Mouse (Mus musculus) erythroblast, embryonic 14.5 days (primary cell): ENCODE data around the gene Runx2. TPM values are rescaled to one million over a fixed set of nuclear protein-coding genes. Genes with fewer than 3 reads are reported as not detected.

Experiments used
- H3K27me3 ChIP-seq: 2 replicates; pipeline ENCODE4 v1.6.1; 2012; ENCODE audit warnings: inconsistent platforms; ENCODE audit not compliant: control insufficient read depth
- H3K36me3 ChIP-seq: 2 replicates; pipeline ENCODE4 v1.6.1; 2012; ENCODE audit warnings: mild to moderate bottlenecking, inconsistent platforms; ENCODE audit not compliant: control insufficient read depth
- H3K4me1 ChIP-seq: 2 replicates; pipeline ENCODE4 v1.6.1; 2012; ENCODE audit warnings: inconsistent platforms; ENCODE audit not compliant: control insufficient read depth
- H3K4me3 ChIP-seq: replicated peaks from 2 replicates; pipeline ENCODE3; 2012; ENCODE audit warnings: moderate library complexity, mild to moderate bottlenecking, inconsistent platforms
- H3K9me3 ChIP-seq: 2 replicates; pipeline ENCODE4 v1.6.1; 2012; ENCODE audit warnings: low read length, inconsistent platforms, mixed read lengths; ENCODE audit not compliant: control insufficient read depth
- GATA1 ChIP-seq: IDR thresholded peaks from 2 replicates; pipeline ENCODE4 v1.6.1; 2012; ENCODE audit warnings: low read length, inconsistent platforms, mixed read lengths
- TAL1 ChIP-seq: IDR thresholded peaks from 3 replicates; pipeline ENCODE4 v1.6.1; 2012; ENCODE audit warnings: low read length, inconsistent platforms, mixed read lengths
- polyA plus RNA-seq: library from polyadenylated mRNA; stranded (reverse); fragments of >175 nt; gene quantifications from 2 replicates; pipeline ENCODE4 v1.2.3, GENCODE M21; 2012

The Runx2 gene
- polyA plus RNA-seq, 1 experiment: 0.05 TPM

DNA sequence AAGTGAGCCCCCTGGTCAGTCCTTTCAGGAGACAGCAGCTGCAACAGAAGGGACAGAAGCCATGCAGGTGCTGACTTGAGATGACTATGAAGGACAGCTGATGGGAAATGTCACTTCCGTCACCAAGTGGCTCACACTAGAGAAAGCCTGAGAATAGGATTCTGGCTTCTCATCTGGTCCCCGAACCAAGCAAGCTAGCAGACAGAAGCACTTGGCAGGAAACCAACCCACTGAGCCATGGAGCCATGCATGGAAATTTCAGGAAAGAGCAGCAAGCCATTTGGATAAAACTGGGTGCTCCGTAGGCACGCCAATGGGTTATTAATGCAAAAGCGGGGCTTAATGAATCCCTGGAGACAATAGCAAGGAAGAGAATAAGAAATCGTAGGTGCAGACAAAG lies 166.7 kb downstream of the Runx2 start:
- H3K4me1 ChIP-seq: no peaks in the 10 kb centered on the region
- H3K36me3 ChIP-seq: no peaks in the 10 kb centered on the region
- TF ChIP-seq GATA1 (no peak), TAL1 (no peak)
- no peaks in the 10 kb centered on the region for H3K27me3 ChIP-seq
- H3K4me3 ChIP-seq: no peak overlapping the region
- no peaks in the 10 kb centered on the region for H3K9me3 ChIP-seq

DNA sequence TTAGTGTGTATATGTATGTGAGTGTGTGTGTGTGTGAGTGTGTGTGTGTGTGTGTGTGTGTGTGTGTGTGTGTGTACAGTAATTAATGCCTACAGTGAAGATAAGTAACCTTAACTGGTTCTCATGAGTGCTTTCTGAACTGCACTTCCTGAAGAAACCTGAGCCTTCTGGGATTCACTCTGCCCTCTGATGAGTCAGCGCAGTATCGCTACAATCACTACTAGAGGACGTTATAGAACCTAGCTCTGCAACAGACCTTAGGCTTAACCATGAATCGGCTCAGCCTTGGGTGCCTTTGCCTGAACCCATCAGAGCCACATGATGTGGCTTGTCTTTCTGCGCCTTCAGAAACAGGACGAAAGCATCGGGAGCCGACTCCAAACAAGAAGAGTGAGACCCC lies 169.5 kb downstream of the Runx2 start:
- no peak for TF ChIP-seq TAL1
- TF ChIP-seq GATA1: no peak
- Histone ChIP-seq H3K27me3 (no peaks in the 10 kb centered on the region), H3K4me1 (no peaks in the 10 kb centered on the region), H3K9me3 (no peaks in the 10 kb centered on the region), H3K4me3 (no peak overlapping the region), H3K36me3 (no peaks in the 10 kb centered on the region)

DNA sequence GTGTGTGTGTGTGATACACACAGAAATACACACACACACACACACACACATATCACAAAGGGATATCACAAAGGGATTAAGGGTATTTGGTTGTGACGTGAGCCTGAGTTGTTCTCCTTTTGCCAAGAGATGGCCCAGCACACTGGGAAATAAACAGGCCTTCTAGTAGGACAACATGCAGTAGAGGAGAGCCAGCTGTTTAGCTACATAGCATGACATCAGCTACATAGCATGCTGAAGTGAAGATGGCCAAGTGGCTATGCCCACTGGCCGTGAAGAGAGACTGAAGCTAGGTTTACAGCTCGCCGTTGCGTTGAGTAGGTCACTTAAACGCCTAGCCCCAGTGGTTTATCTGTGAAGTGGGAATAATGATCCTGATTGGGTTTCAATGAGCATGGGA lies 171.3 kb downstream of the Runx2 start:
- H3K4me3 ChIP-seq: no peak overlapping the region
- H3K4me1 ChIP-seq: peaks cover 5% of the 10 kb centered on the region
- H3K27me3 ChIP-seq: no peaks in the 10 kb centered on the region
- no peak for TF ChIP-seq GATA1
- TF ChIP-seq TAL1: no peak
- no peaks in the 10 kb centered on the region for H3K9me3 ChIP-seq
- no peaks in the 10 kb centered on the region for H3K36me3 ChIP-seq

DNA sequence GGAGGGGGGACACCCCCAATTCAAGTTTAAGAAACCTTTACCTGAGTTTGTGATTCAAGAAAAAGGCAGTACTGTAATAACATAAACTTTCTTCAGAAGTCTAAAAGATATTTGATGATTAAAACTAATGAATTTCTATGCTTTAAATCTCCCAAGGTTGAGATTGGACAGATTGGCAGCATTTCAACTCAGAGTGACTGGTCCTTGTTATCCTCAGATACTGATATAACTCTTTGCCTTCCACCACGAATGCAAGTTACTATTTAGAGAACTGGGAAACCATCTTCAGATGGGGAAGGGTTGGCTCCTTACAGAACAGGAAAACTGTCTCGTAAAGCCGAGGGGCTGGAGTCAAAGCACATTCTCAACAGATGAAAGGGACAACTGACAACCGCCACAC lies 172.5 kb downstream of the Runx2 start:
- no peaks in the 10 kb centered on the region for H3K9me3 ChIP-seq
- no peak for TF ChIP-seq GATA1
- no peak for TF ChIP-seq TAL1
- peaks cover 5% of the 10 kb centered on the region for H3K4me1 ChIP-seq

DNA sequence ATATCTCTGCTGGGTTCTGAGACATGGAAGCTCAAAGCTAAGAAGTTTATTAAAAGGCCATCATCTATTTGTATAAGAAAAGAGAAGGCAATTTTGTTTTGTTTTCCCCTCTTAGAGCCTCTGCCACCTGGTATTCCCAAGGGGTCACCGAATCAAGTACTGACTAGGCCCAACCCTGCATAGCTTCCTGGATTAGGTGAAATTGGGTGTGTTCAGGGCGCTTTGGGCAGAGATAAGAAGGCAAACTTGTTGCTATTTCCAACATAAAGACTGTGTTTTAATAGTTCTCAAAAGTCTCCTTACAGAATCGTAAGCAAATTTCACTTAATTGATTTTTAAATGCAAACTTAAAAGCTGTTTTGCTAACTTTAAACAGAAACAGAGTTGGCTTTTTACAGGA lies 173.7 kb downstream of the Runx2 start:
- H3K4me1 ChIP-seq: peaks cover 5% of the 10 kb centered on the region
- no peaks in the 10 kb centered on the region for H3K36me3 ChIP-seq
- no peaks in the 10 kb centered on the region for H3K27me3 ChIP-seq
- no peak overlapping the region for H3K4me3 ChIP-seq
- H3K9me3 ChIP-seq: no peaks in the 10 kb centered on the region
- TF ChIP-seq GATA1: no peak
- TF ChIP-seq TAL1: no peak

More for the DNA sequence above, 172.5 kb downstream of the Runx2 start:
- H3K4me3 ChIP-seq: no peak overlapping the region
- H3K36me3 ChIP-seq: no peaks in the 10 kb centered on the region
- no peaks in the 10 kb centered on the region for H3K27me3 ChIP-seq

DNA sequence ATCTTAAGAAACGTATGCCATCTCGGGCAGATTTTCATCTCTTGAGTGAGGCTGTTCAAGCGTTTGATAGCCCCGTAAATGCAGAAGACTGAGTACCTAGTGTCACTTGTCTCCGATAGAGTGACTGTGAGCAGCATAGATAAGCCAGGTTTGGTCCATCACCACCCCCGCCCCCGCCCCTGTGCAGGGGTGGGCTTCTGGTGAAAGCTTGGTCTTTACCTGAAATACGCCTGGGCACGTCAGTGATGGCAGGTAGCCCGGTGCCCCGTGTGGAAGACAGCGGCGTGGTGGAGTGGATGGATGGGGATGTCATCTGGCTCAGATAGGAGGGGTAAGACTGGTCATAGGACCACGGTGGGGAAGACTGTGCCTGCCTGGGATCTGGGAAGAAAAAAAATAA lies 175.2 kb downstream of the Runx2 start:
- no peak overlapping the region for H3K4me3 ChIP-seq
- no peaks in the 10 kb centered on the region for H3K27me3 ChIP-seq
- peaks cover 5% of the 10 kb centered on the region for H3K4me1 ChIP-seq
- no peaks in the 10 kb centered on the region for H3K36me3 ChIP-seq
- TF ChIP-seq TAL1: no peak
- TF ChIP-seq GATA1: no peak
- H3K9me3 ChIP-seq: no peaks in the 10 kb centered on the region

DNA sequence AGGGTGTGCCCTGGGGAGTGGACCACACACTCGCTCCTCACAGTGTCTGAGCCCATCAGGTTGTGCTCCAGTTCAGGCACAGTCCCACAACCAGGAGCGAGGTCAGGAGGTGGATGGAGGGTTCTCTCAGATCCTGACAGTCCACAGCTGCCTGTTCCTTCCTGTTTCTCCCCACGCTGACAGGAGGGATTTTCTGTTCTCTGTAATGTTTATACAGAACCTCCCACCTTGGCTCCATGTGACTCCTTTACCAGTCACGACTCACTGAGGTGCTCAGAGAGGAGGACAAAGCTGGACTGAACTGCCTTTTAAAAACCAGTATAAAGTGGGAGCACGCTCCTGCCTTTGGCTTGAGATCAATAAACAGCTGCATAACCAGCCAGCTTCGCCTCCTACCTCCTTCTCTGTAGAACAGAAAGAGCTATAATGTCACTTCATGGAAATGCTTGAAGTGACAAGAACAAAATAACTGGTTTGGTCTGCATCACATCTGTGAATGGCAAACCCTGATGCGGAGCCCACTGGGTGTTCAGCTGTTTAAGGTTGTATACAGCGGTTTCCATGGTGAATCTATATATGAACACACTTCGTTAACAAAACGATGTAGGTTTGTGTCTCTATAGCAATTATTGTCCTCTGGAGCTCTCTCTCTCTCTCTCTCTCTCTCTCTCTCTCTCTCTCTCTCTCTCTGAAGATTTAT lies 177.3 kb downstream of the Runx2 start:
- peaks cover 5% of the 10 kb centered on the region for H3K4me1 ChIP-seq
- H3K9me3 ChIP-seq: no peaks in the 10 kb centered on the region
- H3K4me3 ChIP-seq: no peak overlapping the region
- TF ChIP-seq TAL1 (no peak), GATA1 (no peak)
- no peaks in the 10 kb centered on the region for H3K27me3 ChIP-seq
- no peaks in the 10 kb centered on the region for H3K36me3 ChIP-seq

DNA sequence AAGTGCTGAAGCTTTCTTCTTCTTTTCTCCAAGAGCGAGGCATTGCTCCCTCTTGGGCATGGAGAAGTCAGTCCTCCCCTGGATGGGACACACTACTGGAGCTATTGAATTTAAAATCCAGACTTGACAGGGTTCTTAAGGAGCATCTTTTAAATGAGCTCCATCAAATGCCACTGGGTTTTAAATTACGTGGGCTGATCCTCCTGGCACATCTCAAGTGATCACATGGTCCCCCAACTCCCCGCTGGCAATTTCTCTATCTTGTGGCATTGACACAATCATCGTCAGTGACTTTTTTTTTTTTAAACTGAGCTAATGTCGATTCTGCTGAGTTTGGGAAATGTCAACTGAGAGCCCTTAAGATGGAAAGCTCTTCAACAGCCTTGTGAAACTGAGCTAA lies 180.1 kb downstream of the Runx2 start:
- Histone ChIP-seq H3K4me1 (peaks cover 7% of the 10 kb centered on the region), H3K36me3 (no peaks in the 10 kb centered on the region), H3K9me3 (no peaks in the 10 kb centered on the region), H3K27me3 (no peaks in the 10 kb centered on the region), H3K4me3 (no peak overlapping the region)
- TF ChIP-seq TAL1 (no peak), GATA1 (no peak)

DNA sequence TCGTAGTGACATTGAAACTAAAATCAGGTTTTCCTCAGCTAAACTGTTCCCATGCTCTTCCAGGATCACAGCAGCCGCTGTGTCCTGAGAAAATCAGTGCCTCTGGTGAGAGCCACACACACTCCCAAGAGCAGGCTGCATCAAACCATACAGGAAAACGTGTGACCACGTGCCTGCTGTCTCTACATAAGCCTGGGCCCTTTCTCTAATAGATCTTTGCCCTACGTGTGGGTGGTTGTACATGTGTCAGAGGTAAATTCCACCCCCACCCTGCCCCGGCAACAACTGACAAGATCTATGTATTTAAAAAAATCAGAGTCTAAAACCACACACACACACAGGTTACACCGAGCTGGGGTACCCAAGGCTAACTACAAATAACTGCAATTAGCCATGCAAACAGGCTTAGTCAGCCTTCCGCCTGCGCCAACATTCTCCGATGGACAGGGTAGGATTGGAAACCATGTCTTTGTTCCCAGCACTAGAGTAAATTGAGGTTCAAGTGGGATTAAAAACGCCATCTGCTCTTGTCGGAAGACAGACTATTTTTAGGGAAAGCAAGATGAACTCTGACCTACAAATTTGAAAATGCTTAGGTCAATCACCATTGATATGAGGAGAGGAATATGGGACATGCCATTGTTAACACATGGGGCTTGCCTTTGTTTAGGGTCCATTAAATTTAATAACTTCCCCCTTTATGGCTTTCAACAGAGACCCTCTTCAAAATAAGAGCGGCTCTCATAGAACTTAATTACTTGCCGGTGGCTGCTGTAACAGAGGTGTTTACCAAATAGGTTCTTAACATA lies 180.8 kb downstream of the Runx2 start:
- TF ChIP-seq GATA1 (no peak), TAL1 (no peak)
- Histone ChIP-seq H3K36me3 (no peaks in the 10 kb centered on the region), H3K27me3 (no peaks in the 10 kb centered on the region), H3K4me1 (peaks cover 4% of the 10 kb centered on the region), H3K4me3 (no peak overlapping the region), H3K9me3 (no peaks in the 10 kb centered on the region)
